Mouse (Mus musculus): Measurements from ENCODE around the gene Nop53. TPM values are rescaled to one million over a fixed set of nuclear protein-coding genes. Genes with fewer than 3 reads are reported as not detected.
"Not testable (repeated sequence)": the region's sequence is repeated elsewhere in the genome, so short reads cannot be mapped to it uniquely, and the experiment has no call there.

The Nop53 gene
- total RNA-seq, 2 experiments from 2014 or later, result 118 to 133 TPM

GRCm38 (mm10) chr7:15922220-15922773 is 23.6 kb downstream of the Nop53 start, which contains the start of gene Selenow:
Selenow (minus strand) TSS chr7:15922402.
- peak; percentile 86 to 92 for DNase-seq (ENCODE audit: extremely low spot score in 1 of 2, low spot score in 1 of 2)

GRCm38 (mm10) chr7:15921796-15922195 is 24.1 kb downstream of the Nop53 start:
- DNase-seq (ENCODE audit: extremely low spot score in 1 of 2, low spot score in 1 of 2), result no peak

DNA sequence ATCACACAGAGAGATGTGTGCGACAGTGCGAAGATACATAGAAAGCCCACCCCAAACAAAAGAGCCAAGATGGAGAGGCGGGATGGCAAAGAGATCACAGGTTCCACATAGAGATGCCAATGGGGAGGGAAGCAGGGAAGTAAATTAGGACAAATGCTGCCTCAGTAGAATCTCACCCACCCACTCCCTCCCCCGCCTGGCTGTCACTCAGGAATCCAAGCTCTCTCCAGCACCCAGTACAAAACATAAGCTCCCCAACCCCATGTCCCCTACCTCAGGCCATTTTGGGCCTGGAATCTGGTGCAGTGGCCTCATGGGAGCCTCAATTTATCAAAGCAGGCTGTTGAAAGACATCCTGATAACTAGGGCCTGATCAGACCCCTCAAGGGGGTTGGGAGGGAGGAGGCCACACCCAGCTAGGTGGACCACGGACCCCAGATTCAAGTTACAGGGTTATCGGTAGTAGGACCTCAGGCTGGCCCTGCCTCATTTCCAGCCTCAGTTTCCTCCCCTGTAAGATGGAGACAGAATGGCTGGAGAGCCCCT is 25.2 kb downstream of the Nop53 start:
- no peak for DNase-seq (ENCODE audit: extremely low spot score in 1 of 2, low spot score in 1 of 2)

- DNase-seq (ENCODE audit: extremely low spot score in 1 of 2, low spot score in 1 of 2), result no peak
Observed at GRCm38 (mm10) chr7:15919947-15920346, 25.9 kb downstream of the Nop53 start.

GRCm38 (mm10) chr7:15918371-15918770 is 27.5 kb downstream of the Nop53 start:
- DNase-seq (ENCODE audit: extremely low spot score in 1 of 2, low spot score in 1 of 2), result no peak

GRCm38 (mm10) chr7:15916996-15917395 is 28.9 kb downstream of the Nop53 start:
- DNase-seq (ENCODE audit: extremely low spot score in 1 of 2, low spot score in 1 of 2), result no peak

GRCm38 (mm10) chr7:15916134-15916723 is 29.6 kb downstream of the Nop53 start:
- no peak for DNase-seq (ENCODE audit: extremely low spot score in 1 of 2, low spot score in 1 of 2)

GRCm38 (mm10) chr7:15915695-15916094 is 30.2 kb downstream of the Nop53 start:
- not testable (repeated sequence) for DNase-seq (ENCODE audit: extremely low spot score in 1 of 2, low spot score in 1 of 2)

DNA sequence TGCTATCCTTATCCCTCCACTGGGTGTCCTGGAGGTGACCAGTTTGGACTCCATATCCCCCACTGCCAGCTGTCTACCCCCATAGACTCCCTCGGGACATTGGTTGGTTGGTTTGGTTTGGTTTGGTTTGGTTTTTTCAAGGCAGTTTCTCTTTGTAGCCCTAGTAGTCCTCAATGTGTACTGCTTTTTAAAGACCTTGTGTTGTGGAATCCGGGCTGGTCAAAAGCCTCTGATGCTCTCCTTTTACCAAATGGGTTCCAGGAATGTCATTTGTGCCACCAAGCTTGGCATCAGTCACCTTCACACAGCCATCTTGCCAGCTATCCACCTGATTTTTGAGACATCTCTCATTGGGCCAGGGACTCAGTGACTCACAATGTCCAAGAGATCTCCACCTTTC is 31.1 kb downstream of the Nop53 start:
- no peak for DNase-seq (ENCODE audit: extremely low spot score in 1 of 2, low spot score in 1 of 2)

DNA sequence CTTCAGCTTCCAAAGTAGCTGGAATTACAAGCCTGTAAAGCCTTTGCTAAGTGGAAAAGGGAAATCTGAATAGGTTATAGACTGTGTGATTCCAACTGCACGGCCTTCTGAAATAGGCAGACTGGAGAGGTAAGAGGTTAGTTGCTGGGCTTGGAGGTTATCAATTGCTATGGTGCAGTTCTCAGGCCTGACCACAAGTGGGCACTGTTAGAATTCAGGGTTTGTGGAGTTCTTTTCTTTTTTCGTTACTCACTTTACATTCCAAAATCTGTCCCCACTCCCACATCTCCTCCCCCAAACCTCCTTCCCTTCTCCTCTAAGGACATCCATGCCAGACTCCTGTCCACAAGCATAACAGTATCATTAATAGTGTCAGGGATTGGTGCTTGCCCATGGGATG is 31.6 kb downstream of the Nop53 start:
- peak in 1 of 2 experiments; percentile 53 for DNase-seq (ENCODE audit: extremely low spot score in 1 of 2, low spot score in 1 of 2)

- DNase-seq (ENCODE audit: extremely low spot score in 1 of 2, low spot score in 1 of 2), result peak in 1 of 2 experiments; percentile 85
Observed at GRCm38 (mm10) chr7:15912183-15912582, 33.7 kb downstream of the Nop53 start.

GRCm38 (mm10) chr7:15910521-15910920 is 35.4 kb downstream of the Nop53 start:
- no peak for DNase-seq (ENCODE audit: extremely low spot score in 1 of 2, low spot score in 1 of 2)

GRCm38 (mm10) chr7:15907971-15908590 is 37.8 kb downstream of the Nop53 start:
- DNase-seq (ENCODE audit: extremely low spot score in 1 of 2, low spot score in 1 of 2), result no peak

- DNase-seq (ENCODE audit: extremely low spot score in 1 of 2, low spot score in 1 of 2), result no peak
Observed at GRCm38 (mm10) chr7:15906602-15907001, 39.3 kb downstream of the Nop53 start.

- DNase-seq (ENCODE audit: extremely low spot score in 1 of 2, low spot score in 1 of 2), result no peak
Observed at GRCm38 (mm10) chr7:15905861-15906260, 40.0 kb downstream of the Nop53 start.

DNA sequence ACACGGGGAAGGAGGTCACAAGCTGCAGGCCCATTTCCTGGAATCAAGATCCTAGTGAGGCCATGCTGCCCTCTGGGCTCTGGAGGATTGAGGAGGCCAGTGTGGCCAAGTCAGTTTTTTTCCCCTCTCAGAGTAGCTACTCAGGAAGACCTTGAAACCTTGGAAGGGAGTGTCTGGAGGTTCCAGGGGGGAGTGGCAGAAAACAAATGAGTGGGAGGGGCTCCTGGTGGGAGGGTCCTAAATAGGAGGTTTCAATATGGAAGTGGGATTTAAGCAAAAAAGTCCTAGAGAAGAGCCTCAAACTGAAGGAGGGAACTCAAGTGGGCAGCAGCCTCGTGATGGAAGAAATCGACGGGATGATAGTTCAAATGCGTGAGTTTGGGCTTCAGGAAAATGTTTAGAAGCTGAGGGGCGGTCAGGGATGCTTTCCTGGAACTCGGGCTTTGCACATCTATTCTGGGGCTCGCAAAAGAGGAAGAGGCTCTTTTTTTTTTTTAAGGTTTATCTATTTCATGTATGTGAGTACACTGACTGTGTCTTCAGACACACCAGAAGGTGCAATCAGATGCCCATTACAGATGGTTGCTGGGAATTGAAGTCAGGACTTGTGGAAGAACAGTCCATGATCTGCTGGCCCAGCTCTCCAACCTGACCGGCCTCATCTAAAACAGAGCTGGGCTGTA is 44.4 kb downstream of the Nop53 start:
- no peak for DNase-seq (ENCODE audit: extremely low spot score in 1 of 2, low spot score in 1 of 2)

DNA sequence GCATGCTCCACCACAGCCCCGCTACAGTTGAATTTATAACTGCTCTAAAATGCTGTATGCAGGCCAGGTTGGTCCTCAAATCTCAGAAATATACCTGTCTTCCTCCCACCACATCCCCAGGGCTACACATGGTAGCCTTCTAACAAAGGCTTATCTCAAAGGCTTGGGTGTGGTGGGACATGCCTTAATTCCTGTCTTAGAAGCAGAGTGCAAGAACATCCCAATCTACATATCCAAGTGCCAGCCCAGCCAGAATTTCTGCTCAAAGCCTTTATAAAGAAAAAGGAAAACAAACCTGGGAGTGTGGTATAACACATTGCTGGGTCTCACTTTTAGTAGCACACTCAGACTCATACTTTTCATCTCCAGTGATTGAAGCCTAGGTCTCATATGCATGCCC is 51.6 kb downstream of the Nop53 start:
- DNase-seq (ENCODE audit: extremely low spot score in 1 of 2, low spot score in 1 of 2), result no peak

Measured in layer of hippocampus, postnatal 25 days (tissue).